20 mouse cellular contexts compared by ENCODE assay signal in the genomic region with DNA sequence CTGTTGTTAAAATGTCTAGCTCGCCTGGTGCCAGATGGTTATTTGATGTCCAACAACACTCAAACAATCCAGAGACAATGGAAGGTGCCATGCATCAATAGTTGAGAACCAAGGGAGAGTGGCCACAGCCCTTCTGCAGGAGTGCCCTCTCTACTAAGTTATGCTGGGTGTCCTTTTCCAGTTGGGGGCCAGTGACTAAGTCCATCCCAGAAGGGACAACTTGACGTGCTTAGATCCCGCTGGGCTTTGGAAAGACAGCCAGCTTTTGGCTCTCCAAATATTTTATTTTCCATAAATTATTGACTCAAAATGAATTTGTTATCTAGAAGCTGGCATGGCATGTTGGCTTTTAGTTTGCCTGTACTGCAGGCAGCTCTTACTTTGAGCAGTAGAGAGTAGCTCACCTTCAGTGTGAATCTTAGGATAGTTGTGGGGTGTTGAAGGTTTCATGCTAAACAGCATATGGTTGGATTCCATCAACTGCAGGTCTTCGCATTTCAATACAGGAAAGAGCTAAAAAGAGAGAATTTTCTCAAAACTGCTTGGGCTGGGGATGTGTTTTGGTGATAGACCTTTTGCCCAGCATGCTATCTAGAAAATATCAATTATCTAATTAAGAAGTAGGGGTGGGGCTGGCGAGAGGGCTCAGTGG.
A peak's percentile ranks its signal among the peaks of the same experiment; 100 is the strongest.
DNase-seq lines count a peak whose midpoint lies in the region; ATAC-seq lines count a peak whose summit lies in the region.
"Had no signal": no experiment of that assay in that cellular context is flagged by ENCODE, and none has a peak within 500 bp of the region (broad histone marks: within the 10 kb centered on the region; RNA-seq: fewer than 3 reads in every experiment).

No protein-coding gene starts in this region.

- H3K27ac ChIP-seq in midbrain, embryonic 11.5 days (ENCODE audit: low read depth, low read length) = no peak overlapping the region
- H3K27ac ChIP-seq in midbrain, embryonic 16.5 days (ENCODE audit: low read length) = no peak overlapping the region
- H3K27ac ChIP-seq: embryonic facial prominence, embryonic 10.5 days; embryonic facial prominence, embryonic 12.5 days; forebrain, embryonic 13.5 days; forebrain, embryonic 15.5 days had no signal

- DNase-seq in heart, adult 11 months = peak; percentile 16
- no peak for DNase-seq in heart, adult 9 months (ENCODE audit: low spot score in 2 of 2)
- DNase-seq in midbrain, embryonic 11.5 days (ENCODE audit: low spot score, missing footprints) = peak; percentile 45
- no peak for DNase-seq in right cerebral cortex, postnatal 36 days (ENCODE audit: low spot score in 2 of 2)
- DNase-seq: adrenal gland, adult 8-10 months; adrenal gland, postnatal 14 days; adrenal gland, postnatal 36 days; cerebellum, adult 11-12 months; cerebellum, adult 2 months; cerebellum, adult 9-10 months; cerebellum, postnatal 10 days; cerebellum, postnatal 25 days; forebrain, postnatal 0 days had no signal

- no peak overlapping the region for H3K4me2 ChIP-seq in midbrain, embryonic 11.5 days
- H3K4me2 ChIP-seq in midbrain, embryonic 16.5 days (ENCODE audit: low read length) = no peak overlapping the region
- H3K4me2 ChIP-seq: embryonic facial prominence, embryonic 12.5 days; forebrain, embryonic 13.5 days; forebrain, embryonic 15.5 days had no signal

- no peaks in the 10 kb centered on the region for H3K9me3 ChIP-seq in midbrain, embryonic 11.5 days (ENCODE audit: control insufficient read depth, low read length)
- no peaks in the 10 kb centered on the region for H3K9me3 ChIP-seq in midbrain, embryonic 16.5 days (replicated peaks; ENCODE audit: control insufficient read depth, low read length, poor library complexity, severe bottlenecking)
- H3K9me3 ChIP-seq: embryonic facial prominence, embryonic 10.5 days; embryonic facial prominence, embryonic 12.5 days; forebrain, embryonic 13.5 days; forebrain, embryonic 15.5 days had no signal

- H3K4me1 ChIP-seq in midbrain, embryonic 11.5 days (ENCODE audit: control insufficient read depth, insufficient read depth, low read length) = no peaks in the 10 kb centered on the region
- no peaks in the 10 kb centered on the region for H3K4me1 ChIP-seq in midbrain, embryonic 16.5 days (ENCODE audit: control insufficient read depth, insufficient read depth, low read length)
- H3K4me1 ChIP-seq: embryonic facial prominence, embryonic 12.5 days had no signal

- ATAC-seq in midbrain, embryonic 11.5 days (ENCODE audit: low FRiP score) = no peak
- ATAC-seq in midbrain, embryonic 16.5 days = no peak
- ATAC-seq: activated CD4-positive, CD25-positive, alpha-beta regulatory T cell, adult 4 months; forebrain, embryonic 13.5 days; forebrain, embryonic 15.5 days; forebrain, postnatal 0 days; Patski had no signal

- H3K9ac ChIP-seq in midbrain, embryonic 11.5 days (ENCODE audit: low read length) = no peak overlapping the region
- H3K9ac ChIP-seq in midbrain, embryonic 16.5 days (ENCODE audit: low read depth, low read length) = no peak overlapping the region
- H3K9ac ChIP-seq: embryonic facial prominence, embryonic 12.5 days; forebrain, embryonic 13.5 days; forebrain, embryonic 15.5 days; forebrain, postnatal 0 days had no signal

- H3K36me3 ChIP-seq in midbrain, embryonic 11.5 days (ENCODE audit: control insufficient read depth, insufficient read depth, low read length) = no peaks in the 10 kb centered on the region
- H3K36me3 ChIP-seq in midbrain, embryonic 16.5 days (ENCODE audit: control insufficient read depth, insufficient read depth, low read length) = no peaks in the 10 kb centered on the region
- H3K36me3 ChIP-seq: embryonic facial prominence, embryonic 10.5 days; embryonic facial prominence, embryonic 12.5 days; forebrain, embryonic 15.5 days had no signal

- WGBS in midbrain, embryonic 11.5 days = 85% methylated on average over 5 of the region's 5 CpGs
- WGBS in midbrain, embryonic 16.5 days = 80% methylated on average over 5 of the region's 5 CpGs

- H3K27me3 ChIP-seq in midbrain, embryonic 11.5 days (ENCODE audit: control insufficient read depth, insufficient read depth, low read length) = no peaks in the 10 kb centered on the region; the same call in 1 of the 2 replicates
- no peaks in the 10 kb centered on the region for H3K27me3 ChIP-seq in midbrain, embryonic 16.5 days (ENCODE audit: control insufficient read depth, insufficient read depth, low read depth, low read length)
- H3K27me3 ChIP-seq: embryonic facial prominence, embryonic 12.5 days; forebrain, embryonic 15.5 days had no signal

- H3K4me3 ChIP-seq in midbrain, embryonic 11.5 days (ENCODE audit: low read depth, low read length) = no peak overlapping the region
- no peak overlapping the region for H3K4me3 ChIP-seq in midbrain, embryonic 16.5 days (ENCODE audit: low read depth, low read length)
- H3K4me3 ChIP-seq: embryonic facial prominence, embryonic 10.5 days; embryonic facial prominence, embryonic 12.5 days; forebrain, embryonic 13.5 days; forebrain, embryonic 15.5 days had no signal

Comparison
In these comparisons a context has a peak if more than half of its experiments do, and no peak if none do; other contexts are left out.
1. DNase-seq: peak in heart, adult 11 months (single experiment) and midbrain, embryonic 11.5 days (single experiment); none in heart, adult 9 months (0 of 2) and right cerebral cortex, postnatal 36 days (0 of 2).